Mouse (Mus musculus) monocyte, adult 2 months (primary cell): ENCODE data around the gene Gm26938.

Source experiments
- DNase-seq, 2 experiments: peaks; one replicate each; pipeline ENCODE4 v3.0.0; 2022; ENCODE audit warnings: low spot score in 2 of 2, low read depth in 1 of 2

Gm26938 gene

GRCm38 (mm10) chr5:139826357-139827055, at the start of gene Gm26938, which contains the start of gene Psmg3:
Gm26938 (minus strand) TSS chr5:139826407.
Psmg3 (minus strand) TSS chr5:139826885.
- peak; percentile 64 to 90 for DNase-seq

- DNase-seq: no peak
These were observed 45.3 kb upstream of the Gm26938 start for GRCm38 (mm10) chr5:139871526-139871925.

GRCm38 (mm10) chr5:139870886-139871285, 44.7 kb upstream of the Gm26938 start:
- DNase-seq: no peak

- no peak for DNase-seq
These were observed 36.6 kb upstream of the Gm26938 start for GRCm38 (mm10) chr5:139862759-139863158.

GRCm38 (mm10) chr5:139860328-139861104, 34.3 kb upstream of the Gm26938 start:
- no peak for DNase-seq

- DNase-seq: no peak
These were observed 23.6 kb upstream of the Gm26938 start for GRCm38 (mm10) chr5:139849626-139850320.

GRCm38 (mm10) chr5:139839142-139839541, 12.9 kb upstream of the Gm26938 start:
- no peak for DNase-seq

- DNase-seq: peak in 1 of 2 experiments; percentile 32
These were observed 12.3 kb upstream of the Gm26938 start for GRCm38 (mm10) chr5:139838476-139838892.

- no peak for DNase-seq
These were observed 9.5 kb upstream of the Gm26938 start for GRCm38 (mm10) chr5:139835706-139836105.

- DNase-seq: no peak
These were observed 5.9 kb upstream of the Gm26938 start for GRCm38 (mm10) chr5:139832125-139832524.

GRCm38 (mm10) chr5:139830734-139831133, 4.5 kb upstream of the Gm26938 start:
- peak in 1 of 2 experiments; percentile 43 for DNase-seq

GRCm38 (mm10) chr5:139829384-139829783, 3.2 kb upstream of the Gm26938 start:
- DNase-seq: no peak

- DNase-seq: no peak
These were observed 1.4 kb upstream of the Gm26938 start for GRCm38 (mm10) chr5:139827593-139827992.

GRCm38 (mm10) chr5:139825947-139826346, 260 bp downstream of the Gm26938 start:
- DNase-seq: no peak

GRCm38 (mm10) chr5:139824531-139824930, 1.7 kb downstream of the Gm26938 start:
- no peak for DNase-seq

- no peak for DNase-seq
These were observed 4.4 kb downstream of the Gm26938 start for GRCm38 (mm10) chr5:139821466-139822459.

- DNase-seq: no peak
These were observed 6.5 kb downstream of the Gm26938 start, which contains the start of gene Tmem184a for GRCm38 (mm10) chr5:139819538-139820181. Tmem184a (minus strand) TSS chr5:139819917.

GRCm38 (mm10) chr5:139818801-139819200, 7.4 kb downstream of the Gm26938 start:
- no peak for DNase-seq

- DNase-seq: no peak
These were observed 8.2 kb downstream of the Gm26938 start for GRCm38 (mm10) chr5:139818056-139818455.

- DNase-seq: no peak
These were observed 8.9 kb downstream of the Gm26938 start for GRCm38 (mm10) chr5:139817292-139817691.
